Mouse (Mus musculus): ENCODE data around the gene Ang2.
"Not testable (repeated sequence)": the region's sequence is repeated elsewhere in the genome, so short reads cannot be mapped to it uniquely, and the experiment has no call there.

- not testable (repeated sequence) for TF ChIP-seq CTCF, EP300 (IDR thresholded peaks at IDR 0.05; ENCODE audit: low read depth)
Measured at GRCm38 (mm10) chr14:51229657-51230056, 30.7 kb upstream of the Ang2 start.
